Mouse (Mus musculus) olfactory bulb, adult 2 months (tissue): ENCODE results near the gene Sec14l2.

Experiments
- CTCF ChIP-seq: fragments of 200-500 bp; IDR thresholded peaks from 2 replicates; pipeline ENCODE4 v1.5.1; 2012; ENCODE audit warnings: low read depth, mild to moderate bottlenecking, low read length, moderate library complexity; ENCODE audit not compliant: insufficient read depth
- POLR2A ChIP-seq: fragments of 200-500 bp; IDR thresholded peaks from 2 replicates; pipeline ENCODE4 v1.6.1; 2012; ENCODE audit warnings: mild to moderate bottlenecking, low read depth, low read length, moderate library complexity; ENCODE audit not compliant: insufficient read depth

DNA sequence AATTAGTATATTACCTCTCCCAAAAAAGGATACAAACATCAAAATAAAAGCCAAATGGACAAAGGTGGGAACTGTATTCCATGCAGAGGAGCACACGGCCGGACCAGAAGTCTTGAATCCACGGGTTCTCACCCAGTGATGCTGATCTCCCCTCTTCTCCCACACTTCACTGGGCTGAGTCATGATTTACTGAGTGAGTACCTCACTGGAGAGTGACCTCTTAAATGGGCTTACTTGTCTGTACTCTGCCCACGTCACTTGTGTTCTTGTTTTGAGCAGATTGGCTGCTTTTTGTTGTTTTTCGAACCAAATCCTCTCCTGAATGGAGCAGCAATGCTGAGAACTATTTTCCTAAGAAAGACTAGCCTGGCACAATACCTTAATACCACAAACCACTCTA, 18.2 kb downstream of the Sec14l2 start:
- TF ChIP-seq POLR2A (no peak), CTCF (no peak)
